Mouse (Mus musculus) thymus, adult 2 months (tissue): ENCODE data around the gene B230217C12Rik.

Source experiments
- CTCF ChIP-seq: fragments of 200-500 bp; IDR thresholded peaks from 2 replicates; pipeline ENCODE4 v1.5.1; 2012; ENCODE audit warnings: mild to moderate bottlenecking, control low read depth, low read length, moderate library complexity, borderline replicate concordance; ENCODE audit not compliant: control insufficient read depth, poor library complexity, insufficient read depth; ENCODE audit errors: extremely low read depth
- POLR2A ChIP-seq: fragments of 200-500 bp; IDR thresholded peaks from 2 replicates; pipeline ENCODE4 v1.6.1; 2012; ENCODE audit warnings: mild to moderate bottlenecking, low read length, control low read depth, moderate library complexity; ENCODE audit not compliant: control insufficient read depth, poor library complexity, insufficient read depth; ENCODE audit errors: extremely low read depth

DNA sequence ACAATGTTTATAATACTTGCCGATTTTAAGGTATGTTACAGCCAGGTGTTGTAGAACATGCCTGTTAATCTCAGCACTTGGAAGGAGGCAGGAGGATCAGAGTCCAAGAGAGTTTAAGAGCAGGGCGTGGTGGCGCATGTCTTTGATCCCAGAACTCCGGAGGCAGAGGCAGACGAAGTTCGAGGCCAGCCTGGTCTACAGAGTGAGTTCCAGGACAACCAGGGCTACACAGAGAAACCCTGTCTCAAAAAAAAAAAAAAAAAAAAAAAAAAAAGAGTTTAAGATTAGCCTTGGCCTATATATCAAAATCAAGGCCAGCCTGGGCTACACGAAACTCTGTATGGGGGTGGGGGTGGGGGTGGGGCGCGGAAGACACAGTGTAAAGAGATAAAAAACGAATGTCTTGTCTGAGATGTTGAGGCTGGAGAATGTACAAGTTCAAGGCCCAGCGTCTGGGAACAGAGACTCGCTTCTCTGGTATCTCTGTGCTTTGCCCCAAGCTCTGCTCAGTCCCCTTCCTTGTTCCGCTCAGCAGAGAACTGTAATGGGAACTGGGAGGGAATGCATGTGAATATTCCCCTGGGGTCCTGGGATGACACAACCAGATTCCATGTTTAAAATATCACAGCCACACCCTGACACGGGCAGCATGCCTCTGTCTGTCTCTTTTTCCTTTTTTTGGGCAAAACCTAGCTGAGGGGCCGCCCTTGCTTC, 43.1 kb upstream of the B230217C12Rik start:
- TF ChIP-seq POLR2A (no peak), CTCF (no peak)
